Mouse (Mus musculus) erythroblast, embryonic 14.5 days (primary cell): ENCODE measurements around the gene Prkcb.

ENCODE experiments used
- GATA1 ChIP-seq: IDR thresholded peaks from 2 replicates; pipeline ENCODE4 v1.6.1; 2012; ENCODE audit warnings: low read length, inconsistent platforms, mixed read lengths
- TAL1 ChIP-seq: IDR thresholded peaks from 3 replicates; pipeline ENCODE4 v1.6.1; 2012; ENCODE audit warnings: low read length, inconsistent platforms, mixed read lengths

DNA sequence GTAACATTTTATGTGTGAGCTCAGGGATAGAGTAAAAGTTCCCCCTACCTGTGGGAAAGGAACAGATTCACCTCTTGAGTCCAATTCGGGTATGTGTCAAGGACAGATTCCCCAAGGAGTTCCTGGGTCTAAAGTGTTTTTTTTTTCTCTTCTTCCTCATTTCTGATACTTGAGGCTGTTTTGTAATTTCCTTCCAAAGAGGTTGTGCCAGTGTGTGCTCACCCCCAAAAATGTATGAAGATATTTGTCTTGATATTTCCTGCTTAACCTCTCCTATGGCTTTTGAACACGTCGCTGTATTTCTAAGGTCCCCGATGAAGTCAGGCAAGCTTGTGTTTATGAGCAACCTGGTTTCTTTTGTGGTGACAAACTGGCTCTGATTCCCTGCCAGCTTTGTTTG lies 30.0 kb upstream of the Prkcb start:
- no peak for TF ChIP-seq GATA1
- no peak for TF ChIP-seq TAL1
